Mouse (Mus musculus) cerebellum, postnatal 36 days (tissue): ENCODE data around the gene Slc16a10.

Experiments used
- DNase-seq, 2 experiments: peaks; one replicate each; pipeline ENCODE4 v3.0.0; 2021 to 2022; ENCODE audit warnings: mixed read lengths in 2 of 2

The Slc16a10 gene

GRCm38 (mm10) chr10:40107995-40108394 lies 34.1 kb downstream of the Slc16a10 start:
- DNase-seq, result peak; percentile 33 to 49

- DNase-seq, result no peak
Measured at GRCm38 (mm10) chr10:40105174-40105573, 36.9 kb downstream of the Slc16a10 start.

GRCm38 (mm10) chr10:40103790-40104189 lies 38.3 kb downstream of the Slc16a10 start:
- peak in 1 of 2 experiments; percentile 60 for DNase-seq

GRCm38 (mm10) chr10:40102986-40103385 lies 39.1 kb downstream of the Slc16a10 start:
- DNase-seq, result no peak

- DNase-seq, result no peak
Measured at GRCm38 (mm10) chr10:40102166-40102565, 39.9 kb downstream of the Slc16a10 start.

GRCm38 (mm10) chr10:40098441-40098840 lies 43.6 kb downstream of the Slc16a10 start:
- DNase-seq, result no peak

- DNase-seq, result no peak
Measured at GRCm38 (mm10) chr10:40097519-40097918, 44.5 kb downstream of the Slc16a10 start.

GRCm38 (mm10) chr10:40094752-40095151 lies 47.3 kb downstream of the Slc16a10 start:
- DNase-seq, result no peak

GRCm38 (mm10) chr10:40093526-40093925 lies 48.5 kb downstream of the Slc16a10 start:
- no peak for DNase-seq

GRCm38 (mm10) chr10:40091455-40091854 lies 50.6 kb downstream of the Slc16a10 start:
- DNase-seq, result no peak

GRCm38 (mm10) chr10:40090504-40091428 lies 51.3 kb downstream of the Slc16a10 start:
- DNase-seq, result no peak

GRCm38 (mm10) chr10:40084332-40085093 lies 57.5 kb downstream of the Slc16a10 start:
- DNase-seq, result peak in 1 of 2 experiments; percentile 28

- no peak for DNase-seq
Measured at GRCm38 (mm10) chr10:40083556-40083955, 58.5 kb downstream of the Slc16a10 start.

- no peak for DNase-seq
Measured at GRCm38 (mm10) chr10:40082668-40083067, 59.4 kb downstream of the Slc16a10 start.

GRCm38 (mm10) chr10:40080533-40080932 lies 61.5 kb downstream of the Slc16a10 start:
- DNase-seq, result no peak

- no peak for DNase-seq
Measured at GRCm38 (mm10) chr10:40079256-40079655, 62.8 kb downstream of the Slc16a10 start.

GRCm38 (mm10) chr10:40077960-40078353 lies 64.1 kb downstream of the Slc16a10 start:
- DNase-seq, result no peak

- no peak for DNase-seq
Measured at GRCm38 (mm10) chr10:40077346-40077959, 64.6 kb downstream of the Slc16a10 start.

- no peak for DNase-seq
Measured at GRCm38 (mm10) chr10:40073608-40074007, 68.5 kb downstream of the Slc16a10 start.

- no peak for DNase-seq
Measured at GRCm38 (mm10) chr10:40070684-40071083, 71.4 kb downstream of the Slc16a10 start.

- no peak for DNase-seq
Measured at GRCm38 (mm10) chr10:40069270-40069669, 72.8 kb downstream of the Slc16a10 start.

- no peak for DNase-seq
Measured at GRCm38 (mm10) chr10:40068595-40068994, 73.5 kb downstream of the Slc16a10 start.

GRCm38 (mm10) chr10:40067529-40067928 lies 74.5 kb downstream of the Slc16a10 start:
- no peak for DNase-seq
